Mouse (Mus musculus) limb, embryonic 12.5 days (tissue): ENCODE results near the gene Smpd3. TPM values are rescaled to one million over a fixed set of nuclear protein-coding genes. Genes with fewer than 3 reads are reported as not detected.

ENCODE experiments used
- ATAC-seq: fragments of 200-750 bp; cut with Nextera tagmentation; 2 replicates; pipeline ENCODE4 v1.8.0; 2017; ENCODE audit warnings: low read depth, moderate TSS enrichment; ENCODE audit not compliant: insufficient number of reproducible peaks, insufficient read depth, low FRiP score, low TSS enrichment
- H3K27ac ChIP-seq: fragments of 300-500 bp; sonication (generic); 2 replicates; pipeline ENCODE4 v1.5.1; 2016; ENCODE audit warnings: mild to moderate bottlenecking, moderate library complexity
- H3K27me3 ChIP-seq: fragments of 300-500 bp; sonication (generic); 2 replicates; pipeline ENCODE4 v1.6.1; 2016; ENCODE audit warnings: mild to moderate bottlenecking, moderate library complexity
- H3K36me3 ChIP-seq: fragments of 300-500 bp; sonication (generic); 2 replicates; pipeline ENCODE4 v1.6.1; 2016; ENCODE audit warnings: mild to moderate bottlenecking, moderate library complexity
- H3K4me1 ChIP-seq: fragments of 300-500 bp; sonication (generic); replicated peaks from 2 replicates; pipeline ENCODE4 v1.6.1; 2016
- H3K4me2 ChIP-seq: fragments of 300-500 bp; sonication (generic); 2 replicates; pipeline ENCODE4 v1.6.1; 2016; ENCODE audit warnings: mild to moderate bottlenecking, moderate library complexity
- H3K4me3 ChIP-seq: fragments of 300-500 bp; sonication (generic); replicated peaks from 2 replicates; pipeline ENCODE4 v1.5.1; 2016; ENCODE audit warnings: mild to moderate bottlenecking
- H3K9ac ChIP-seq: fragments of 300-500 bp; sonication (generic); replicated peaks from 2 replicates; pipeline ENCODE4 v1.6.1; 2016; ENCODE audit warnings: mild to moderate bottlenecking, moderate library complexity
- H3K9me3 ChIP-seq: fragments of 300-500 bp; sonication (generic); 2 replicates; pipeline ENCODE4 v1.6.1; 2016; ENCODE audit warnings: mild to moderate bottlenecking, moderate library complexity
- WGBS: fragments of 180-500 bp; shearing (Covaris S2); methylation state at CpG from one replicate; pipeline ENCODE4 v1.1.7; 2016; 5-methylcytosine and 5-hydroxymethylcytosine counted together
- polyA plus RNA-seq: library from polyadenylated mRNA; unstranded; fragments of >200 nt; fragmentation: Nextera tagmentation; extraction: Ambion mirVana; gene quantifications from 2 replicates; pipeline ENCODE4 v1.2.1, GENCODE M21; 2016

Gene Smpd3
- polyA plus RNA-seq, result 0.46 and 3.4 TPM in 2 replicates

GRCm38 (mm10) chr8:106337852-106338521 is at the start of gene Smpd3:
TSS of gene Smpd3 (minus strand) at chr8:106337988.
- under 1% methylated on average over 45 of the region's 45 CpGs for WGBS
- H3K9me3 ChIP-seq, result no peaks in the 10 kb centered on the region
- no peak within 1 kb of the TSS for H3K27ac ChIP-seq
- peak; percentile 99 for ATAC-seq
- H3K4me2 ChIP-seq, result peak within 1 kb of the TSS; percentile 64
- peak within 1 kb of the TSS; percentile 48 for H3K4me3 ChIP-seq
- H3K9ac ChIP-seq, result peak within 1 kb of the TSS; percentile 44
- peaks cover 9% of the 10 kb centered on the region for H3K4me1 ChIP-seq
- no peaks in the 10 kb centered on the region for H3K36me3 ChIP-seq
- H3K27me3 ChIP-seq, result peaks cover 34% of the 10 kb centered on the region

GRCm38 (mm10) chr8:106381026-106381425 is 43.2 kb upstream of the Smpd3 start:
- 86% methylated on average over 6 of the region's 6 CpGs for WGBS
- ATAC-seq, result no peak
- H3K36me3 ChIP-seq, result no peaks in the 10 kb centered on the region
- H3K27me3 ChIP-seq, result no peaks in the 10 kb centered on the region
- H3K9ac ChIP-seq, result no peak overlapping the region
- H3K4me3 ChIP-seq, result no peak overlapping the region
- no peaks in the 10 kb centered on the region for H3K9me3 ChIP-seq
- no peak overlapping the region for H3K27ac ChIP-seq
- no peak overlapping the region for H3K4me2 ChIP-seq
- peaks cover 6% of the 10 kb centered on the region; the same call in 1 of the 2 replicates for H3K4me1 ChIP-seq

GRCm38 (mm10) chr8:106379357-106379756 is 41.6 kb upstream of the Smpd3 start:
- Histone ChIP-seq H3K9me3 (no peaks in the 10 kb centered on the region), H3K4me2 (no peak overlapping the region), H3K4me3 (no peak overlapping the region), H3K9ac (no peak overlapping the region), H3K27ac (no peak overlapping the region), H3K27me3 (no peaks in the 10 kb centered on the region), H3K36me3 (no peaks in the 10 kb centered on the region), H3K4me1 (peaks cover 6% of the 10 kb centered on the region; the same call in 1 of the 2 replicates)
- no peak for ATAC-seq
- 85% methylated on average over 5 of the region's 5 CpGs for WGBS

- Histone ChIP-seq H3K27me3 (no peaks in the 10 kb centered on the region), H3K4me1 (peaks cover 6% of the 10 kb centered on the region; the same call in 1 of the 2 replicates), H3K27ac (no peak overlapping the region), H3K4me3 (no peak overlapping the region), H3K4me2 (no peak overlapping the region), H3K9me3 (no peaks in the 10 kb centered on the region), H3K9ac (no peak overlapping the region), H3K36me3 (no peaks in the 10 kb centered on the region)
- 65% methylated on average over 7 of the region's 7 CpGs for WGBS
- ATAC-seq, result no peak; the same call in 1 of the 2 replicates
These were observed 40.8 kb upstream of the Smpd3 start for GRCm38 (mm10) chr8:106378501-106379048.

- no peaks in the 10 kb centered on the region for H3K9me3 ChIP-seq
- no peaks in the 10 kb centered on the region for H3K27me3 ChIP-seq
- H3K4me3 ChIP-seq, result no peak overlapping the region
- 32% methylated on average over 9 of the region's 9 CpGs for WGBS
- H3K36me3 ChIP-seq, result no peaks in the 10 kb centered on the region
- no peak for ATAC-seq
- H3K27ac ChIP-seq, result no peak overlapping the region
- no peaks in the 10 kb centered on the region for H3K4me1 ChIP-seq
- no peak overlapping the region for H3K9ac ChIP-seq
- H3K4me2 ChIP-seq, result no peak overlapping the region
These were observed 39.1 kb upstream of the Smpd3 start for GRCm38 (mm10) chr8:106376862-106377261.

GRCm38 (mm10) chr8:106375957-106376356 is 38.2 kb upstream of the Smpd3 start:
- no peak for ATAC-seq
- H3K9ac ChIP-seq, result no peak overlapping the region
- H3K4me3 ChIP-seq, result no peak overlapping the region
- H3K4me2 ChIP-seq, result no peak overlapping the region
- H3K9me3 ChIP-seq, result no peaks in the 10 kb centered on the region
- WGBS, result 69% methylated on average over 7 of the region's 7 CpGs
- H3K4me1 ChIP-seq, result no peaks in the 10 kb centered on the region
- H3K36me3 ChIP-seq, result no peaks in the 10 kb centered on the region
- H3K27ac ChIP-seq, result no peak overlapping the region
- H3K27me3 ChIP-seq, result no peaks in the 10 kb centered on the region

GRCm38 (mm10) chr8:106369069-106369468 is 31.3 kb upstream of the Smpd3 start:
- 86% methylated on average over 7 of the region's 7 CpGs for WGBS
- Histone ChIP-seq H3K27ac (no peak overlapping the region), H3K9me3 (0 out of 2 replicates have a peak, but pooled peaks cover 5% of the 10 kb centered on the region), H3K4me2 (no peak overlapping the region), H3K4me1 (no peaks in the 10 kb centered on the region), H3K9ac (no peak overlapping the region), H3K27me3 (no peaks in the 10 kb centered on the region), H3K4me3 (no peak overlapping the region), H3K36me3 (no peaks in the 10 kb centered on the region)
- no peak for ATAC-seq

- Histone ChIP-seq H3K27ac (no peak overlapping the region), H3K4me2 (no peak overlapping the region), H3K9me3 (0 out of 2 replicates have a peak, but pooled peaks cover 5% of the 10 kb centered on the region), H3K9ac (no peak overlapping the region), H3K27me3 (no peaks in the 10 kb centered on the region), H3K36me3 (no peaks in the 10 kb centered on the region), H3K4me3 (no peak overlapping the region), H3K4me1 (no peaks in the 10 kb centered on the region)
- ATAC-seq, result no peak
- WGBS, result 61% methylated on average over 3 of the region's 3 CpGs
These were observed 30.7 kb upstream of the Smpd3 start for GRCm38 (mm10) chr8:106368501-106368900.

GRCm38 (mm10) chr8:106364837-106365236 is 27.0 kb upstream of the Smpd3 start:
- Histone ChIP-seq H3K27me3 (no peaks in the 10 kb centered on the region), H3K36me3 (no peaks in the 10 kb centered on the region), H3K4me3 (no peak overlapping the region), H3K27ac (no peak overlapping the region), H3K9ac (no peak overlapping the region), H3K9me3 (0 out of 2 replicates have a peak, but pooled peaks cover 5% of the 10 kb centered on the region), H3K4me2 (no peak overlapping the region), H3K4me1 (no peaks in the 10 kb centered on the region)
- whole genome bisulfite sequencing, result 56% methylated on average over 5 of the region's 5 CpGs
- no peak for ATAC-seq

GRCm38 (mm10) chr8:106364278-106364677 is 26.5 kb upstream of the Smpd3 start:
- WGBS, result 81% methylated on average over 8 of the region's 8 CpGs
- Histone ChIP-seq H3K9ac (no peak overlapping the region), H3K27ac (no peak overlapping the region), H3K4me1 (no peaks in the 10 kb centered on the region), H3K27me3 (no peaks in the 10 kb centered on the region), H3K4me2 (no peak overlapping the region), H3K9me3 (0 out of 2 replicates have a peak, but pooled peaks cover 5% of the 10 kb centered on the region), H3K4me3 (no peak overlapping the region), H3K36me3 (no peaks in the 10 kb centered on the region)
- ATAC-seq, result no peak

GRCm38 (mm10) chr8:106363321-106363720 is 25.5 kb upstream of the Smpd3 start:
- Histone ChIP-seq H3K27ac (no peak overlapping the region), H3K4me2 (no peak overlapping the region), H3K9me3 (0 out of 2 replicates have a peak, but pooled peaks cover 2% of the 10 kb centered on the region), H3K4me3 (no peak overlapping the region), H3K27me3 (no peaks in the 10 kb centered on the region), H3K4me1 (no peaks in the 10 kb centered on the region), H3K9ac (no peak overlapping the region), H3K36me3 (no peaks in the 10 kb centered on the region)
- WGBS, result 86% methylated on average over 8 of the region's 8 CpGs
- no peak for ATAC-seq
